Mouse (Mus musculus): Measurements from ENCODE around the gene Unc13d. TPM values are rescaled to one million over a fixed set of nuclear protein-coding genes. Genes with fewer than 3 reads are reported as not detected.

Unc13d gene
- polyA plus RNA-seq, 1 experiment = 1.3 TPM

DNA sequence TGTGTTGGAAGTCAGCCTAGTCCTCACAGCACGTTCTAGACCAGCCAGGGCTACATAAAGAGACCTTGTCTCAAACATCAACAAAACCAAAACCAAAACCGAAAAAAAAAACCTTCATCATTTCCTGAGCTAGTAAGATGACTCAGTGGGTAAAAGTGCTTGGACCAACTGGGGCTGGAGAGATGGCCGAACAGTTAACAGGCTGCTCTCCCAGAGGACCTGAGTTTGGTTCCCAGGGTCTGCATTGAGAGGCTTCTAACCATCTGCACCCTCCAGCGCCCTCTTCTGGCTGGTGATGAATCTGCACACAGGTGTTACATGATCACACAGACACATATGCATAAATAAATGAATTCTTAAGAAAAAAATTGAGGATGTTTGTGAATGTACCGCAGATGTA lies 6.3 kb downstream of the Unc13d start:
- H3K4me1 ChIP-seq (ENCODE audit: control insufficient read depth, insufficient read depth, low read length) = no peaks in the 10 kb centered on the region
- TF ChIP-seq CTCF (IDR thresholded peaks at IDR 0.05; ENCODE audit: extremely low read depth, insufficient read depth, low read length) (0 out of 2 replicates have a peak, but pooled peaks have one; percentile 20), POLR2A (IDR thresholded peaks at IDR 0.05; ENCODE audit: extremely low read depth, insufficient read depth, low read length) (no peak)
- H3K4me3 ChIP-seq (ENCODE audit: insufficient read depth, low read length) = no peak overlapping the region
- no peak overlapping the region for H3K27ac ChIP-seq (ENCODE audit: insufficient read depth, low read length)

DNA sequence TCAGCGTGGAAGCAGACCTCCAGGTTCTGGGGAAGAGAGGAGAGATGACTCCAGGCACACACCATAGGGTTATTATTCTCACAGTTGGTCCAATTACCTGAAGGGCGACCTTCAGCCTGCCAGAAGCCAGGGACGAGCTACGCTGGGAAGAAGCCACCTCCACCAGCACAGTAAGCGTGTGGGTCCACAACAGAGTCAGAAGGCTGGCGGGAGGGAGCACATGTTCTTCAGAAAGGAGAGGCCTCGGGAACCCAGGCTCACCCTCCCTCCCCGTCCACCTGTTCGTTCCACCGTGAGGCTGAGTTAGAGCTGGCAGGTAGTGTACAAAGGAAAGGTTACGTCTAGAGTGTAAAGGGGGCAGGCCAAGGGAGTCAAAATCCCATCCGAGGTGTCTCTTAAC lies 12.4 kb downstream of the Unc13d start:
- Histone ChIP-seq H3K4me3 (ENCODE audit: insufficient read depth, low read length) (no peak overlapping the region), H3K4me1 (ENCODE audit: control insufficient read depth, insufficient read depth, low read length) (peaks cover 7% of the 10 kb centered on the region), H3K27ac (ENCODE audit: insufficient read depth, low read length) (no peak overlapping the region)
- TF ChIP-seq POLR2A (IDR thresholded peaks at IDR 0.05; ENCODE audit: extremely low read depth, insufficient read depth, low read length) = no peak
- no peak for TF ChIP-seq CTCF (IDR thresholded peaks at IDR 0.05; ENCODE audit: extremely low read depth, insufficient read depth, low read length)

DNA sequence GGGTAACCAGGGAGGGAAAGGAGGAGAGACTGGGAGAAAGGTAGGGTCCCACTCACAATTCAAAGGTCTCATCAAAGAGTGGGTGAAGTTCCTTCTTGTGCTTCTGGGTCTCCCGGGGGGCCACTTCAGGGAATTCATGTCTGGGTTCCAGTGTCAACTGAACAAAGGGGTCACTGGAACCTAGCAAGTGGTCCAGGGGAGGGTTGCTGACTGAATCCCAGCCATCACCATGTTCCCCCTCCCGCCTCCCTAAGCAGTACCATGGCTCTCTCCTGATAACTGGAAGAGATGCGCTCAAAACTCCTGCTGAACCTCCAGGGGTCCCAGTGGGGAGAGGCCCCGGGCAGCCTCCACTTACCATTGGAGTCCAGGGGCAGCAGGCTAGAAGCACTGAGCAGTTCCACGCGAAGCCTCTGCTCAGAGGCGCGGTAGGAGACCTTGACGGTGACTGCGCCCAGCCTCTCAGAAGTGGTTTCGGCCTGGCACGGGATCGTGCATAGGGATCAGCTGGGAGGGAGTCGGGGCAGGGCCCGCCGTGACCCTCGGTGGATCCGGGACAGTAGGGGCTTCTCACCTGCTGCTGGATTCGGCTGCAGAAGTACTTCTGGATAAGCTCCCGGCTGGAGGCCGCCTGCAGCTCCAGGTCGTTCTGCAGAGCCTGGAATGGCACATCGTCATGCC lies 13.4 kb downstream of the Unc13d start:
- Histone ChIP-seq H3K27ac (ENCODE audit: insufficient read depth, low read length) (no peak overlapping the region), H3K4me1 (ENCODE audit: control insufficient read depth, insufficient read depth, low read length) (peaks cover 7% of the 10 kb centered on the region), H3K4me3 (ENCODE audit: insufficient read depth, low read length) (no peak overlapping the region)
- TF ChIP-seq POLR2A (IDR thresholded peaks at IDR 0.05; ENCODE audit: extremely low read depth, insufficient read depth, low read length) (no peak), CTCF (IDR thresholded peaks at IDR 0.05; ENCODE audit: extremely low read depth, insufficient read depth, low read length) (no peak)

DNA sequence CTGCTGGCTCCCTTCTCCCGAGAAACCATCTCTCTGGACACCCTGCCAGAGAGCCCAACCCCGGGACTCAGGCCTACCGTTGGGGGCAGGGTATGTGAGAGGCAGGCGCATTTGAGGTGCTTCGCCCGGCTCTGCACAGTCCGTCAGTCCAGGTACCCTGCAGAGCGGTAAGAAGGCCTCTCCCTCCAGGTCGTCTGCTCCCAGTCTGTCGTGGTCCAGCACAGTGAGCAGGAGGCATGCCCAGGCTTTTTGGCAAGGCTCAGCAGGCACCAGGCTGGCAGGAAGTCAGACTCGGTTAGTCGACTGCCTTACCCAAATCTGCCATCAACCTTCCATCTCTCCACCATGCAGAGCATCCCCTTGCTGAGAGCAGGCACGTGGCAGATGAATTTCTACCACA lies 14.2 kb downstream of the Unc13d start:
- H3K27ac ChIP-seq (ENCODE audit: insufficient read depth, low read length) = no peak overlapping the region
- H3K4me1 ChIP-seq (ENCODE audit: control insufficient read depth, insufficient read depth, low read length) = peaks cover 7% of the 10 kb centered on the region
- no peak overlapping the region for H3K4me3 ChIP-seq (ENCODE audit: insufficient read depth, low read length)
- TF ChIP-seq POLR2A (IDR thresholded peaks at IDR 0.05; ENCODE audit: extremely low read depth, insufficient read depth, low read length) = no peak

DNA sequence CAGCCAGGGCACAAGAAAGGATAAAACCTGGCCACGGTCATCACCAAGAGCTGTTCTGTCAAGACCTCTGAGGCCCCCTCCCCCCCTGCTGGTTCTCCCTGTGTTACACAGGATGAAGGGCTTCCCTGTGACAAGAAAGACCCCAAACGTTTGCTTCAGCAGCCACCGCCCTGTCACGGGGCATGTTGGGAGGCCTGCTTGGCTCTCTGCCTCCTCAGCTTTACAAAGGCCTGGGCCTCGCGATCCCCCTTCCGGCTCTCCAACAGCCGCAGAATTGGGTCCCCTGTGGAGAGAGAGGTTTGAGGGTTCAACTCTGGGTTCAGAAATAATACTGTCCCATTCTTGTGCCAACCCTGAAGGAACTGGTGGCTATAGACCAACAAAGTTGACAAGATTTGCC lies 15.2 kb downstream of the Unc13d start:
- no peak for TF ChIP-seq CTCF (IDR thresholded peaks at IDR 0.05; ENCODE audit: extremely low read depth, insufficient read depth, low read length)
- TF ChIP-seq POLR2A (IDR thresholded peaks at IDR 0.05; ENCODE audit: extremely low read depth, insufficient read depth, low read length) = no peak
- peak overlapping the region; percentile 7; the same call in 1 of the 2 replicates for H3K27ac ChIP-seq (ENCODE audit: insufficient read depth, low read length)
- no peak overlapping the region for H3K4me3 ChIP-seq (ENCODE audit: insufficient read depth, low read length)
- H3K4me1 ChIP-seq (ENCODE audit: control insufficient read depth, insufficient read depth, low read length) = peaks cover 7% of the 10 kb centered on the region

DNA sequence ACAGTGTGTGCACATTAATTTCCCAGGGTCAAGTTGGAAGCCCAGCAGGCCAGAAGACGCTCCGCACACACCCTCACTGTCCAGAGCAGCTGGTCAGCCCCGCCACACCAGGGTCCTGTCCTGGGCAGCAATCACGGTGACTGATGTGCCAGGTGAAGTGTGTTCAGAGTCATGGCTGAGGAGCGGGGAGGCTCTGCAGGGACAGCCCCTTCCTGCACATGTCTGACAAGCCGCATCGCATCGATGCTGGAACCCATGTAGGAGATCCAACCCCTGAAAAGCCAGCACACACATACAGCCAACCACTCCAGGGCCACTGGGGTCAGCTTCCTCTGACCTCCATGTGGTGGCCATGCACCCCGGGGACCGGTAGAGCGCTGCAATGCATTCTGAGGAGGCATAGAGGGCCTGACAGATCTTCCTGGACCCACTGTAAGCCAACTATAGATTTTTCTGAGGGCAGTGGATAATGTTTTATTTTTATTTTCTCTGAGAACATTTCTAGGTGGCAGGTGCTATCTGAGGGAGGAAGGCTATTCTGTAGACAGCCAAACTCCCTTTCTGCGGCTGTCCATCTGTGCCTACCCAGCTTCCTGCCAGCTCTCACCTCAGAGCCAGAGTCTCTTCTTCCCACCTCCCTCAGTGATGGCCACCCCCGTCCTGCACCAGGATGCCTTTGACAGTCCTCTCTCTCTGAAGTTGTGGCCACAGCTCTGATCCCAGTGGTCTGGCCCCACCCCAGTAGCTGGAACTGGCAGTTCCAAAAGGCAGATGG lies 15.9 kb downstream of the Unc13d start:
- peak overlapping the region; percentile 76 for H3K27ac ChIP-seq (ENCODE audit: insufficient read depth, low read length)
- TF ChIP-seq CTCF (IDR thresholded peaks at IDR 0.05; ENCODE audit: extremely low read depth, insufficient read depth, low read length) (no peak), POLR2A (IDR thresholded peaks at IDR 0.05; ENCODE audit: extremely low read depth, insufficient read depth, low read length) (no peak)
- no peak overlapping the region for H3K4me3 ChIP-seq (ENCODE audit: insufficient read depth, low read length)
- H3K4me1 ChIP-seq (ENCODE audit: control insufficient read depth, insufficient read depth, low read length) = peaks cover 7% of the 10 kb centered on the region

DNA sequence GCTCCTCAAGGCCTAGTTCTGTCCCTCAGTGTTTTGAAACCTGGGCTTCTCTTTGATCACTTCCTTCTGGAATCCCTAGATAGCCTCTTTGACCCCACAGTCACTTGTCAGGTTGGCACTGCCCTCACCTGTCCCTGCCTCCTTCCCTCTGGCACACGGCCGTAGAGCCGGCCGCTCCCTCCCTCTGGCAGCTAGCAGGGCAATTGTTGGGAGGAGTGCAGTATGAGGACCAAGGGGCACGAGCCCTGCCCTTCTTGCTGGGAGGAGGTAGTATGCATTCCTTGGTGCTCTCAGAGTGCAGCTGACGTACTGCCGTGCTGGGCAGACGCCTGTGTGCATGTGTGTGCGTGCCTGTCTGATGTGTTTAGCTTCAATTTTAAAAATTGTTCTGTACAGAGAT lies 17.2 kb downstream of the Unc13d start:
- TF ChIP-seq CTCF (IDR thresholded peaks at IDR 0.05; ENCODE audit: extremely low read depth, insufficient read depth, low read length) = no peak
- TF ChIP-seq POLR2A (IDR thresholded peaks at IDR 0.05; ENCODE audit: extremely low read depth, insufficient read depth, low read length) = no peak
- H3K4me3 ChIP-seq (ENCODE audit: insufficient read depth, low read length) = no peak overlapping the region
- peak overlapping the region; percentile 72; the same call in 1 of the 2 replicates for H3K27ac ChIP-seq (ENCODE audit: insufficient read depth, low read length)
- H3K4me1 ChIP-seq (ENCODE audit: control insufficient read depth, insufficient read depth, low read length) = peaks cover 7% of the 10 kb centered on the region

DNA sequence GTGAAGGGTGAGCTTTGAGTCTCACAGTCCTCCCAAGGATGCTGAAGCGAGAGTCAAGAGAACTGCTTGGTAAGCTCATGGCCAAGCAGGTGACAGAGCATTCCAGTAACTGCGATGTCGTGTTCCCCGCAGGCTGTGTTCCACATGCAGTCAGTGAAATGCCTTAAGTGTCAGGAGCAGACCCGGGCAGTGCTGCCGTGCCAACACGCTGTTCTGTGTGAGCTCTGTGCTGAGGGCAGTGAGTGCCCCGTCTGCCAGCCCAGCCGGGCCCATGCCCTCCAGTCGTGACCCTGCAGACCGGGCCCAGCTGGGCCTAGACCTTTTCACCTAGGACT lies 18.1 kb downstream of the Unc13d start:
- TF ChIP-seq CTCF (IDR thresholded peaks at IDR 0.05; ENCODE audit: extremely low read depth, insufficient read depth, low read length) (no peak), POLR2A (IDR thresholded peaks at IDR 0.05; ENCODE audit: extremely low read depth, insufficient read depth, low read length) (no peak)
- H3K27ac ChIP-seq (ENCODE audit: insufficient read depth, low read length) = no peak overlapping the region

DNA sequence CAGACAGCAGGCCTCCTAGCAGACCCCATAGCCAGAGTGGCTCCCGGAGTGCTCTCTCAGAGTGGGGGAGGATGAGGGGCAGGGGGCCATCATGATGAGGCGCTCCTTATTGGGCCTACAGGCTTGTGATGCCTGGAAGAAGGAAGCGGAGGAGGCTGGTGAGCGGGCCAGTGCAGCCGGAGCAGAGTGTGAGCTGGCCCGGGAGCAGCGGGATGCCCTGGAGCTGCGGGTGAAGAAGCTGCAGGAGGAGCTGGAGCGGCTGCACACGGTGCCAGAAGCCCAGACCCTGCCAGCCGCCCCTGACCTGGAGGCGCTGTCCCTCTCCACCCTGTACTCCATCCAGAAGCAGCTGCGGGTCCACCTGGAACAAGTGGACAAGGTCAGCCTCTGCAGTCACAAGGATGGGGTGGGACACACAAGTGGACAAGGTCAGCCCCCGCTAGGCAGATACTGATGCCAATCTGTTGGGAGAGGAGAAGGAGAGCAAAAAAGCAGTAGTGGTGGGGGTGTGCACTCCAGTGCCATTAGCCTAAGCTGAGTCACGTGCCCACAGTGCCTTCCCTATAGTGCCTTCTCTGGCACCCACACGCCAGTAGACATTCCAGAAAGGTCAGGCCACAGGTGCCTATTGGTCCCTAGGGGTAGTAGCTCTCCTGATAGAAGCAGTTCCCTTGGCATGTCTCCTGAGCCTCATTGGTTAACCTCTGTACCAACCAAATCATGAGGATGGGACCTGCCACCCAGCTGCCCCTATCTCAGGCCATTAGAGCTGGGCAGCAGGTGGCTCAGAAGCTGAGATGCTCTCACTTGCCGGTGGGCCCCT lies 18.7 kb downstream of the Unc13d start:
- TF ChIP-seq POLR2A (IDR thresholded peaks at IDR 0.05; ENCODE audit: extremely low read depth, insufficient read depth, low read length) (no peak), CTCF (IDR thresholded peaks at IDR 0.05; ENCODE audit: extremely low read depth, insufficient read depth, low read length) (no peak)
- Histone ChIP-seq H3K4me3 (ENCODE audit: insufficient read depth, low read length) (no peak overlapping the region), H3K4me1 (ENCODE audit: control insufficient read depth, insufficient read depth, low read length) (peaks cover 7% of the 10 kb centered on the region), H3K27ac (ENCODE audit: insufficient read depth, low read length) (no peak overlapping the region)

More for the DNA sequence above, 18.1 kb downstream of the Unc13d start:
- Histone ChIP-seq H3K4me1 (ENCODE audit: control insufficient read depth, insufficient read depth, low read length) (peaks cover 7% of the 10 kb centered on the region), H3K4me3 (ENCODE audit: insufficient read depth, low read length) (no peak overlapping the region)

All from cortical plate, adult 2 months (tissue).